Mouse (Mus musculus) heart, embryonic 16.5 days (tissue): Measurements from ENCODE around the gene Rora. TPM values are rescaled to one million over a fixed set of nuclear protein-coding genes. Genes with fewer than 3 reads are reported as not detected.

Experiments
- ATAC-seq: fragments of 200-750 bp; cut with Nextera tagmentation; replicated peaks from 2 replicates; pipeline ENCODE4 v1.8.0; 2017; ENCODE audit warnings: moderate number of reproducible peaks; ENCODE audit not compliant: insufficient read depth, low FRiP score; ENCODE audit errors: extremely low read depth
- H3K27ac ChIP-seq: fragments of 300-500 bp; sonication (generic); 2 replicates; pipeline ENCODE4 v1.5.1; 2014; ENCODE audit warnings: mild to moderate bottlenecking, low read length, control low read depth, moderate library complexity
- H3K27me3 ChIP-seq: fragments of 300-500 bp; sonication (generic); 2 replicates; pipeline ENCODE4 v1.6.1; 2014; ENCODE audit warnings: low read length, mixed read lengths; ENCODE audit not compliant: control insufficient read depth, insufficient read depth
- H3K36me3 ChIP-seq: fragments of 300-500 bp; sonication (generic); 2 replicates; pipeline ENCODE4 v1.6.1; 2014; ENCODE audit not compliant: control insufficient read depth, insufficient read depth
- H3K4me1 ChIP-seq: fragments of 300-500 bp; sonication (generic); 2 replicates; pipeline ENCODE4 v1.6.1; 2014; ENCODE audit warnings: low read length, mixed read lengths; ENCODE audit not compliant: control insufficient read depth, insufficient read depth
- H3K4me2 ChIP-seq: fragments of 300-500 bp; sonication (generic); 2 replicates; pipeline ENCODE4 v1.6.1; 2014; ENCODE audit warnings: low read depth, mild to moderate bottlenecking, control low read depth, low read length
- H3K4me3 ChIP-seq: fragments of 300-500 bp; sonication (generic); 2 replicates; pipeline ENCODE4 v1.5.1; 2014; ENCODE audit warnings: mild to moderate bottlenecking, control low read depth, low read length
- H3K9ac ChIP-seq: fragments of 300-500 bp; sonication (generic); 2 replicates; pipeline ENCODE4 v1.6.1; 2014; ENCODE audit warnings: low read length, control low read depth
- H3K9me3 ChIP-seq: fragments of 300-500 bp; sonication (generic); replicated peaks from 2 replicates; pipeline ENCODE4 v1.6.1; 2016; ENCODE audit warnings: low read length; ENCODE audit not compliant: control insufficient read depth
- WGBS: fragments of 180-500 bp; shearing (Covaris S2); extraction: QIAGEN DNeasy Blood & Tissue Kit; methylation state at CpG from one replicate; pipeline ENCODE4 v1.1.7; 2014; 5-methylcytosine and 5-hydroxymethylcytosine counted together
- polyA plus RNA-seq: library from polyadenylated mRNA; unstranded; fragments of >200 nt; fragmentation: Nextera tagmentation; extraction: Ambion mirVana; gene quantifications from 2 replicates; pipeline ENCODE4 v1.2.1, GENCODE M21; 2015

Rora gene
- polyA plus RNA-seq, 1 experiment from 2014 or later = 9.4 TPM

DNA sequence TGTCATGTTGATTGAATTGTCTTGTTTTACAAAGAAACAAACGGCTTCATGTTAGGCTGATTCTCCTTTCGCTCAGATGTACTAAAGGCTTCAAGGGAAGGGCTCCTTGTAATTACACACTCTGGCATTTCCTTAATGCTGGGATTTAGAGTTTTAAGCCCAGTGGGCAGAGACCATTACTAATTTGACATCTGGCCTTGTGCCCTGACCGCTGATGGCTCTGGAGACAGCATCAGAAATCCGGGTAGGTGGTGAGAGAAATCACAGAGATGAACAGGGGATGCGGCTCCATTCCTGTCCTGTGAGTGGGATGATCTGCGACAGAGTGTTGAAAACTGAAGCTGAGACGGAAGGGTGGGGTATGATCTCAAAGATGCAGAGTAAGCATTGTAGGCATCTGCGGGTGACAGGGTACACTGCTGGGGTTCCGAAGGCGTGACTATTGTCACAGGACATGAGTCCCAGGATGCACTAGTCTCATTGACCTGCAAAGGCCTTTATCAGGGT is 259.7 kb downstream of the Rora start:
- Histone ChIP-seq H3K9me3 (no peaks in the 10 kb centered on the region), H3K27ac (no peak overlapping the region), H3K4me2 (no peak overlapping the region), H3K9ac (no peak overlapping the region), H3K36me3 (no peaks in the 10 kb centered on the region), H3K27me3 (no peaks in the 10 kb centered on the region), H3K4me1 (peaks cover 3% of the 10 kb centered on the region), H3K4me3 (no peak overlapping the region)
- 75% methylated on average over 10 of the region's 10 CpGs for WGBS
- no peak for ATAC-seq

GRCm38 (mm10) chr9:68914541-68915275 is 261.1 kb downstream of the Rora start:
- no peak overlapping the region for H3K4me2 ChIP-seq
- H3K27me3 ChIP-seq = no peaks in the 10 kb centered on the region
- 82% methylated on average over 4 of the region's 4 CpGs for WGBS
- no peak overlapping the region for H3K4me3 ChIP-seq
- H3K9me3 ChIP-seq = no peaks in the 10 kb centered on the region
- H3K27ac ChIP-seq = no peak overlapping the region
- ATAC-seq = no peak
- no peaks in the 10 kb centered on the region for H3K4me1 ChIP-seq
- H3K36me3 ChIP-seq = no peaks in the 10 kb centered on the region
- H3K9ac ChIP-seq = no peak overlapping the region

DNA sequence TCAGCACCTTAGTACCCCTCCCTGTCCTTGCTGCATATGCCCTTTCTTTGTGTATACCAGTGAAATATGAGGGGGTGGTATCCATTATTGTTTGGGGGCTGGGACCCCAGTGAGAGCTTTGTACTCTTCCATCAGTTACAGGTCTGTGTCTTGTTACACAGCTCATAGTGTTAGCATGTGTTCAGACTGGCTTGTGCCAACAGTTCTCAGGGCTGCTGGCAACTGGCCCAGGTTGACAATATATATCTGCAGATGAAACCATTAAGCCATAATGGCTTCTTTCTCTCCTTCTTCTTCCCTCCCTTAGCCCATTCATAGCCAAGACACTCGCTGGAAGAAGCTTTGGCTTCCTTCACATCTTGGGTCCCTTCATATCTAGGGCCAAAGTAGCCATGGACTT is 263.2 kb downstream of the Rora start:
- no peaks in the 10 kb centered on the region for H3K4me1 ChIP-seq
- no peaks in the 10 kb centered on the region for H3K9me3 ChIP-seq
- H3K4me2 ChIP-seq = no peak overlapping the region
- no peak overlapping the region for H3K9ac ChIP-seq
- WGBS = 68% methylated on average over 1 of the region's 1 CpGs
- no peaks in the 10 kb centered on the region for H3K36me3 ChIP-seq
- no peak overlapping the region for H3K27ac ChIP-seq
- ATAC-seq = no peak
- no peaks in the 10 kb centered on the region for H3K27me3 ChIP-seq
- no peak overlapping the region for H3K4me3 ChIP-seq

- no peak overlapping the region for H3K9ac ChIP-seq
- no peak for ATAC-seq
- H3K4me3 ChIP-seq = no peak overlapping the region
- 82% methylated on average over 12 of the region's 12 CpGs for WGBS
- no peaks in the 10 kb centered on the region for H3K36me3 ChIP-seq
- H3K4me1 ChIP-seq = no peaks in the 10 kb centered on the region
- H3K9me3 ChIP-seq = no peaks in the 10 kb centered on the region
- no peaks in the 10 kb centered on the region for H3K27me3 ChIP-seq
- no peak overlapping the region for H3K4me2 ChIP-seq
- H3K27ac ChIP-seq = no peak overlapping the region
Observed at GRCm38 (mm10) chr9:68923128-68923601, 269.6 kb downstream of the Rora start.

DNA sequence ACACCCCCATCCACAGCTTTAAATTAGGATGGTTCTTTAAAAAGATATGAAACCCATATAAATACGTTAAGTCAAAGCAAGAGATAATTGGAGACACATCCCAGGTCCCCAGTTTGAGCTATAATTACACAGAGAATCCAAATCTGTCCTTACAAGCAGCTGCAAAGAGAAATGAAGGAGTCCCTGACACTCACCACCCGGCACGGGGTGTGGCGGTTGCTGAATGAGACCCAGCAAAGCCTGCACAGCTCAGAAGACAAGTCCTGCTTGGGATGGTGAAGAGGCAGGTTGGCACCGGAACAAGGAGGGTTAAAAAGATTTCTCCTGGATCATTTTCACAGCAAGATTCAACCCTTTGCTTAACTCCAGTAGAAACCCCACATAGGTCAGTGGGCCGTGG is 272.8 kb downstream of the Rora start:
- H3K4me3 ChIP-seq = no peak overlapping the region
- whole genome bisulfite sequencing = 87% methylated on average over 6 of the region's 6 CpGs
- no peaks in the 10 kb centered on the region for H3K4me1 ChIP-seq
- no peak overlapping the region for H3K4me2 ChIP-seq
- no peak overlapping the region for H3K9ac ChIP-seq
- ATAC-seq = no peak
- H3K36me3 ChIP-seq = no peaks in the 10 kb centered on the region
- H3K9me3 ChIP-seq = no peaks in the 10 kb centered on the region
- no peaks in the 10 kb centered on the region for H3K27me3 ChIP-seq
- H3K27ac ChIP-seq = no peak overlapping the region

DNA sequence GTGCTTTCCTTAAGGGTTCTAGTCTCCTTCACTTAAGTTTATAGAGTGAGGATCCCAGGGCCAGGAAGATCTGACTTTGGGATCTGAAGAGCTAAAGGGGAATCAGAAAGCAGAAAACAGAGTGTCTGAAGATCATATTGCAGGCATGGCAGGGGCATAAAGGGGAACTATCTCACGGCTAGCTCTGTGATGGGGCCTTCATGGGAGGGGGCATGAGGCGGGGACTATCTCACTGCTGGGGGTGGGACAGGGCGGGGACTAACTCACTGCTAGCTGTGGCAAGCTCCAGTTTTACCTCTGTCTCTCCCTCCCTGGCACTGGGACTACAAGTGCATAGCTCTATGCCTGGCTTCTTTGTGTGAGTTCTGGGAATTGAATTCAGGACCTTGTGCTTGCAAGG is 279.6 kb downstream of the Rora start:
- no peak for ATAC-seq
- Histone ChIP-seq H3K27me3 (no peaks in the 10 kb centered on the region), H3K9me3 (no peaks in the 10 kb centered on the region), H3K4me3 (no peak overlapping the region), H3K4me1 (no peaks in the 10 kb centered on the region), H3K27ac (no peak overlapping the region), H3K9ac (no peak overlapping the region), H3K36me3 (no peaks in the 10 kb centered on the region), H3K4me2 (no peak overlapping the region)
- 64% methylated on average over 3 of the region's 3 CpGs for WGBS

DNA sequence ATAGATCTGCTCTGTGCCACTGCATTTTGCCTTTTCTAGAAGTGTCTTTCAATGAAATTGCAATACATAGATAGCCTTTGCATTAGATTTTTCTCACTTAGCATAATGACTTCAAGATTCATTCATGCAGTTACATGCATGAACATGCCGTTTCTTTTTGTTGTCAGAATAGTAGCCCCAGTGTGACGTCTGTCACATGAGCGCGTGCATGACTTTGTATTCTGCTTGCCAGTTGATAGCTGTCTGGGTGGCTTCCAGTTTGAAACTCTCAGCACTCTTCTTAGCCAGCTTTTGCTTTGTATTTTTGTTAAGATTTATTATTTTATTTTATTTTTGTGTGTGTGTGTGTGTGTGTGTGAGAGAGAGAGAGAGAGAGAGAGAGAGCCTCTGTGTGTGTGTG is 280.7 kb downstream of the Rora start:
- Histone ChIP-seq H3K27me3 (no peaks in the 10 kb centered on the region), H3K4me1 (no peaks in the 10 kb centered on the region), H3K4me3 (no peak overlapping the region), H3K36me3 (no peaks in the 10 kb centered on the region), H3K4me2 (no peak overlapping the region), H3K9me3 (no peaks in the 10 kb centered on the region), H3K27ac (no peak overlapping the region), H3K9ac (no peak overlapping the region)
- WGBS = 79% methylated on average over 4 of the region's 4 CpGs
- ATAC-seq = no peak

GRCm38 (mm10) chr9:68935611-68936010 is 282.0 kb downstream of the Rora start:
- Histone ChIP-seq H3K9me3 (no peaks in the 10 kb centered on the region), H3K27ac (no peak overlapping the region), H3K27me3 (no peaks in the 10 kb centered on the region), H3K4me3 (no peak overlapping the region), H3K4me1 (0 out of 2 replicates have a peak, but pooled peaks cover 3% of the 10 kb centered on the region), H3K36me3 (no peaks in the 10 kb centered on the region), H3K9ac (no peak overlapping the region), H3K4me2 (no peak overlapping the region)
- WGBS = 82% methylated on average over 11 of the region's 11 CpGs
- ATAC-seq = no peak

DNA sequence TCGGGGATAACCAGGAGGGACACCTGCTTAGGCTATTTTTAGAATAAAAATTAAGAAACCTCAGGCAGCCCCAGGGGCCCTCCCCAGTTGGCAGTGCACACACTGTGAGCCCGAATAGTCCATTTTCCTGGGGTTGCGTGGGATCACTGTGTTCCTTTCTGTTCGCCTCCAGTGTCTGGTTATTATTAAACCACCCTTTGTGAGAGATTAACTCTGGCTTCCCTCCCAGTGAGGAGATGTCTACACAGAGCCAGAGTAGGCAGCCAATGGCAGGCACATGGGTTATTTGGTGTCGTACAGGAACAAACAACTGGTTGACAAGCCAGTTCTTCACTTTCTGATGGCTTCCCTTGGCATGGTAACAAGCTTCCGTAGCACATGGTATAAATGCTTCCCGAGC is 287.5 kb downstream of the Rora start:
- Histone ChIP-seq H3K36me3 (no peaks in the 10 kb centered on the region), H3K4me3 (0 out of 2 replicates have a peak overlapping the region, but pooled peaks have one; percentile 5), H3K27me3 (no peaks in the 10 kb centered on the region), H3K9ac (no peak overlapping the region), H3K9me3 (no peaks in the 10 kb centered on the region), H3K4me1 (peaks cover 11% of the 10 kb centered on the region; the same call in 1 of the 2 replicates), H3K4me2 (no peak overlapping the region), H3K27ac (peak overlapping the region; percentile 30)
- WGBS = 51% methylated on average over 7 of the region's 7 CpGs
- peak; percentile 82 for ATAC-seq
